Mouse (Mus musculus): ENCODE results near the gene Exoc3l. TPM values are rescaled to one million over a fixed set of nuclear protein-coding genes. Genes with fewer than 3 reads are reported as not detected.

The Exoc3l gene
- total and polyA plus RNA-seq, 3 experiments, result 4.4 to 10.9 (median 7.5) TPM

GRCm38 (mm10) chr8:105298351-105299252, 2.7 kb upstream of the Exoc3l start:
- dilution Hi-C loops (cut with MboI; ENCODE audit: extremely low pct_ligation_motif_present, extremely low pct_unique_long_range_greater_than_20kb, low sequenced_read_pairs), result no loop called here
- DNase-seq (ENCODE audit: extremely low read depth), result peak; percentile 58
- peaks cover 33 to 48% of the 10 kb centered on the region in 2 experiments for H3K36me3 ChIP-seq (replicated peaks in 1 of 2; ENCODE audit: control insufficient read depth in 1 of 2, insufficient read depth in 1 of 2, low read length in 1 of 2)
- H3K79me2 ChIP-seq (replicated peaks; ENCODE audit: control insufficient read depth, extremely low read depth, insufficient read depth, poor library complexity, severe bottlenecking), result peaks cover 26% of the 10 kb centered on the region
- H3K4me1 ChIP-seq (ENCODE audit: control insufficient read depth in 1 of 2, insufficient read depth in 2 of 2), result peaks cover 10 to 66% of the 10 kb centered on the region in 2 experiments
- H3K27ac ChIP-seq (ENCODE audit: insufficient read depth, low read depth), result peak overlapping the region; percentile 29; the same call in 1 of the 2 replicates
- in situ Hi-C loops (cut with MboI; ENCODE audit: low pct_ligation_motif_present, low pct_unique_long_range_greater_than_20kb, low sequenced_read_pairs), result no loop called here
- H3K27me3 ChIP-seq (replicated peaks), result no peaks in the 10 kb centered on the region
- peak overlapping the region; percentile 94 for H3K9ac ChIP-seq (ENCODE audit: insufficient read depth, low read depth)
- TF ChIP-seq TCF12 (IDR thresholded peaks at IDR 0.05; ENCODE audit: low read depth, low read length) (no peak), CHD2 (IDR thresholded peaks at IDR 0.05; ENCODE audit: low read length) (no peak), JUND (conservative IDR thresholded peaks at IDR 0.05; ENCODE audit: low read depth, low read length) (no peak), ZC3H11A (IDR thresholded peaks at IDR 0.05; ENCODE audit: low read depth, low read length) (no peak), PAX5 (IDR thresholded peaks at IDR 0.05; ENCODE audit: low read length) (no peak), MEF2A (IDR thresholded peaks at IDR 0.05; ENCODE audit: borderline replicate concordance, low read depth, low read length) (no peak), ETS1 (conservative IDR thresholded peaks at IDR 0.05; ENCODE audit: low read depth, low read length) (peak; percentile 77), ZNF384 (IDR thresholded peaks at IDR 0.05; ENCODE audit: low read depth, low read length) (peak; percentile 59), IRF4 (IDR thresholded peaks at IDR 0.05; ENCODE audit: low read depth, low read length) (no peak), MXI1 (IDR thresholded peaks at IDR 0.05; ENCODE audit: low read depth, low read length) (peak; percentile 53), UBTF (IDR thresholded peaks at IDR 0.05; ENCODE audit: low read depth, low read length) (no peak), ZKSCAN1 (IDR thresholded peaks at IDR 0.05; ENCODE audit: borderline replicate concordance, low read depth, low read length) (no peak)
- H3K4me2 ChIP-seq (ENCODE audit: insufficient read depth, low read depth, poor library complexity, severe bottlenecking), result peak overlapping the region; percentile 80
- peak overlapping the region; percentile 82 to 96 (median 89) for H3K4me3 ChIP-seq (replicated peaks in 1 of 3; ENCODE audit: low read depth in 2 of 3, low read length in 2 of 3, poor library complexity in 1 of 3)
- H3K9me3 ChIP-seq (replicated peaks; ENCODE audit: low read length), result no peaks in the 10 kb centered on the region

- Histone ChIP-seq H3K36me3 (replicated peaks in 1 of 2; ENCODE audit: control insufficient read depth in 1 of 2, insufficient read depth in 1 of 2, low read length in 1 of 2) (peaks cover 25 to 47% of the 10 kb centered on the region in 2 experiments), H3K27ac (ENCODE audit: insufficient read depth, low read depth) (peak within 1 kb of the TSS; percentile 50), H3K9me3 (replicated peaks; ENCODE audit: low read length) (no peaks in the 10 kb centered on the region), H3K27me3 (replicated peaks) (no peaks in the 10 kb centered on the region), H3K79me2 (replicated peaks; ENCODE audit: control insufficient read depth, extremely low read depth, insufficient read depth, poor library complexity, severe bottlenecking) (peaks cover 26% of the 10 kb centered on the region), H3K9ac (ENCODE audit: insufficient read depth, low read depth) (peak within 1 kb of the TSS; percentile 94), H3K4me2 (ENCODE audit: insufficient read depth, low read depth, poor library complexity, severe bottlenecking) (peak within 1 kb of the TSS; percentile 88), H3K4me3 (replicated peaks in 1 of 3; ENCODE audit: low read depth in 2 of 3, low read length in 2 of 3, poor library complexity in 1 of 3) (peak within 1 kb of the TSS; percentile 82 to 96 (median 89)), H3K4me1 (ENCODE audit: control insufficient read depth in 1 of 2, insufficient read depth in 2 of 2) (peaks cover 10 to 59% of the 10 kb centered on the region in 2 experiments)
- dilution Hi-C loops (cut with MboI; ENCODE audit: extremely low pct_ligation_motif_present, extremely low pct_unique_long_range_greater_than_20kb, low sequenced_read_pairs), result no loop called here
- peak; percentile 93 for DNase-seq (ENCODE audit: extremely low read depth)
- in situ Hi-C loops (cut with MboI; ENCODE audit: low pct_ligation_motif_present, low pct_unique_long_range_greater_than_20kb, low sequenced_read_pairs), result no loop called here
- TF ChIP-seq CHD1 (IDR thresholded peaks at IDR 0.05; ENCODE audit: low read depth, low read length) (no peak), SMC3 (IDR thresholded peaks at IDR 0.05; ENCODE audit: low read depth, low read length) (no peak), USF2 (conservative IDR thresholded peaks at IDR 0.05; ENCODE audit: low read depth, low read length) (no peak), JUN (IDR thresholded peaks at IDR 0.05; ENCODE audit: insufficient read depth, low read depth, low read length) (no peak), MEF2A (IDR thresholded peaks at IDR 0.05; ENCODE audit: borderline replicate concordance, low read depth, low read length) (peak; percentile 67), POLR2A (IDR thresholded peaks at IDR 0.05; ENCODE audit: low read depth, low read length) (peak; percentile 85), USF1 (IDR thresholded peaks at IDR 0.05; ENCODE audit: low read depth, low read length) (no peak), MXI1 (IDR thresholded peaks at IDR 0.05; ENCODE audit: low read depth, low read length) (peak; percentile 70), ETS1 (conservative IDR thresholded peaks at IDR 0.05; ENCODE audit: low read depth, low read length) (peak; percentile 48), ZC3H11A (IDR thresholded peaks at IDR 0.05; ENCODE audit: low read depth, low read length) (no peak), RCOR1 (conservative IDR thresholded peaks at IDR 0.05; ENCODE audit: low read depth, low read length) (no peak), MAFK (IDR thresholded peaks at IDR 0.05; ENCODE audit: insufficient replicate concordance, low read length) (no peak), ZNF384 (IDR thresholded peaks at IDR 0.05; ENCODE audit: low read depth, low read length) (no peak), EP300 (IDR thresholded peaks at IDR 0.05; ENCODE audit: low read length) (no peak), IRF4 (IDR thresholded peaks at IDR 0.05; ENCODE audit: low read depth, low read length) (peak; percentile 57; the same call in 1 of the 2 replicates), SIN3A (IDR thresholded peaks at IDR 0.05; ENCODE audit: low read length) (peak; percentile 93), HCFC1 (IDR thresholded peaks at IDR 0.05; ENCODE audit: low read depth, low read length) (peak; percentile 87), NELFE (IDR thresholded peaks at IDR 0.05; ENCODE audit: low read depth, low read length) (peak; percentile 77), JUND (conservative IDR thresholded peaks at IDR 0.05; ENCODE audit: low read depth, low read length) (no peak), POLR2AphosphoS2 (IDR thresholded peaks at IDR 0.05; ENCODE audit: low read depth, low read length) (peak; percentile 66; the same call in 1 of the 2 replicates), ELF1 (IDR thresholded peaks at IDR 0.05; ENCODE audit: low read depth, low read length) (peak; percentile 99), PAX5 (IDR thresholded peaks at IDR 0.05; ENCODE audit: low read length) (no peak), TBP (conservative IDR thresholded peaks at IDR 0.05; ENCODE audit: low read depth, low read length) (0 out of 2 replicates have a peak, but pooled peaks have one; percentile 27), MAX (IDR thresholded peaks at IDR 0.05; ENCODE audit: low read length) (no peak)
These were observed 1.8 kb upstream of the Exoc3l start, which contains the start of gene E2f4 for GRCm38 (mm10) chr8:105297511-105298192. E2f4 (plus strand) TSS chr8:105297663.

Data from CH12.LX (cell line).